Mouse (Mus musculus) mouse trophoblast stem cell (cell line): ENCODE data around the gene Scyl2.

Experiments
- in situ Hi-C, 2 experiments: fragments of 300-500 bp; cut with MseI, MboI; formaldehyde crosslinking; loops; 2 replicates in 1 of 2; 3 replicates in 1 of 2; pipeline ENCODE4 v1.15.1; 2025

Gene Scyl2

DNA sequence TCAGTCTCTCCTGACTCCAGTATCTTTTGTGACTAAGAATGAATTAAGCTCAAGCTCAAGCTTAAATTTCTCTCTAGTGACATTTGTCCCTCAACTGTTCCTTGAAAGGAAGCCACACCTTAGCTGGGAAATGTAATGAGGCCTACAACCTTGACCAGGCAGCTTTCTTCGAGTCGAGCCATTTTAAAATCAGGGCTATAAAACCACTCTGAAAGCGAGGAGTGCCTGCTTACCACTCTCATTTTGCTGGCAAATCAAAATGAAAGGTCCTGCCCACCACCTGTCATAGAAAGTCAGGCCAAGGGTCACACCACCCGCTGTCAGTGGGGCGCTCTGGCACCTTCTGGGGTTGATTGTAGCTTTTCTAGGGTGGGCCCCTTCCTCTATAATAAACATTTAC is 90.2 kb downstream of the Scyl2 start:
- in situ Hi-C loops = no loop called here

DNA sequence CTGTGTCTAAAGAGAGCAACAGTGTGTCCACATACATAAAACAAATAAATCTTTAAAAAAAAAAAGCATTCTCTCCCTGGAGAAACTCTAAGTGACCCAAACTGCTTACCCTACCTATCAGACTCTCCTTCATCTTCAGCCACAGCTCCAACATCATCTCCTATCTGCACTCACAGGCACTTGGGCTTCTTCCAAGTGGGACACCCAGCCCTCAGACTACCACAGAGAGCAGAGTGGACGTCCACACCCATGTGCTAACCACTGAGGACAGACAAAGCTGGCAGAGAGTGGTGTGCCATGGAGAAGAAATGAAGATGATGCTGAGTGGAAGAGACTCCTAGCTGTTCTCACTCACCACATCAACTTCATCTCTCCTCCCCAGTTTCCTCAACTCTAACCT is 90.6 kb downstream of the Scyl2 start:
- in situ Hi-C loops = no loop called here

DNA sequence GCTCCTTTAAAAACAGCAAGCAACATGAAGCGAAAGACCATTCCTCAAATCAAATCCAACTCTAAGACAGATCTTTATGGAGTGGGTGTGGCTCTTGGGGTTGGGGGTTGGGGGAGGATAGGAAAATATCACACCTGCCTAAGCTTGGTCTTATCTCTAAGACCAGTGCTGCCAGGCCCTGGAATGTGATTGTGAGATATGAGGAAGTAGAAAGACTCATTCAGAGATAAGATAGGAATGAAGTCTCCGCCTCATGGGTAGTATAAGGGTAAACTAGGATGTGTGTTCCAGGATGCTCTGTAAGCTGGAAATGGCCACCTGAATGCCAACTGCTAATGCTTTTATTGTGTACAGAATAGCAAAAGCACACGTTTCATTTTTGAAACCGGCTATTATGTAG is 91.8 kb downstream of the Scyl2 start:
- in situ Hi-C loops = no loop called here

DNA sequence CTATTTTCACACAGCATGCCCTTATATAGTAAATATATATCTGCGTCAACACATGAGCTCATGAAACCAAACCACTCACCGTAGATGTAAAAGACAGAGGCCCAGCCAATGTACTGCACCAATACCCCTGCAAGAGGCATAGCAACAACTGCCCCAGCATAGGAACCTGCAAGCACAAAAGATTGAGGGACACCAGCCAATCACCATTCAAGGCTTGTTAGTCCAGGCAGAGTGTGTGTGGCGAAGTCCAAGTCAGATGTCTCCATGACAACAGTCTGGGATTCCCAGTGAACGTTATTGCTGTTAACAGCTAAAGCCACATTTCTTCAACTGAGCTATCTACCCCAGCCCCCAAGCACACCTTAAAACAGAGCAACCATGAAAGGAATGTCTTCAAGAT is 93.3 kb downstream of the Scyl2 start:
- in situ Hi-C loops = no loop called here

DNA sequence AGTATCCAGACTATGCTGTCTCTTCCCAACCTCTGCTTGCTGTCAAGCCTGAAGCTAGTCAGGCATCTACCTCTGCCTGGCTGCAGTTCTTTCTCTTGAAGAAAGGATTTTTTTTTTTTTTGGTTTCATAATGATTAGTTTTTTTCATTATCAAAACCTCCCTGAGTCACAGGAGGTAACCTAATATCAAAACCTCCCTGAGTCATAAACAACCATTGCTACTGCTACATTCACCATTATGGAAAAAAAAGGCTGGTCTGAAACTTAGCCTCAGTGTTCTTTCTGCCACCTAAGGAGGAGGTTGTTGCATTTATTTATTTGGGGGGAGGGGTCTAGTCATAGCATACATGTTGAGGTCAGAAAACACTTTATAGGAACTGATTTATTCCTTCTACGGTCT is 96.2 kb downstream of the Scyl2 start:
- in situ Hi-C loops = no loop called here
